Mouse (Mus musculus): Measurements from ENCODE around the gene Mup12. TPM values are rescaled to one million over a fixed set of nuclear protein-coding genes. Genes with fewer than 3 reads are reported as not detected.
"Not testable (repeated sequence)": the region's sequence is repeated elsewhere in the genome, so short reads cannot be mapped to it uniquely, and the experiment has no call there.

Gene Mup12
- not detected in 2 replicates for polyA plus RNA-seq (2014; fragmentation: Nextera tagmentation; extraction: Ambion mirVana)

- H3K4me1 ChIP-seq (ENCODE audit: control insufficient read depth, insufficient read depth, low read length); ATAC-seq (ENCODE audit: low read depth); H3K36me3 ChIP-seq (ENCODE audit: control insufficient read depth, insufficient read depth, low read length); DNase-seq (ENCODE audit: low spot score); H3K27ac ChIP-seq (replicated peaks; ENCODE audit: low read depth, low read length); H3K4me2 ChIP-seq (ENCODE audit: low read depth, low read length); H3K4me3 ChIP-seq (ENCODE audit: low read depth, low read length); H3K9me3 ChIP-seq (ENCODE audit: control insufficient read depth, low read length); H3K9ac ChIP-seq (ENCODE audit: low read depth, low read length); H3K27me3 ChIP-seq (replicated peaks; ENCODE audit: control insufficient read depth, insufficient read depth, low read length): not testable (repeated sequence)
- WGBS = 88% methylated on average over 3 of the region's 4 CpGs
Observed at GRCm38 (mm10) chr4:60741226-60741625, at the start of gene Mup12. Mup12 (minus strand) TSS chr4:60741326.

Other genes with a start within 250 kb of the Mup12 start
- gene Mup1, start 239.4 kb downstream of the Mup12 start, polyA plus RNA-seq (2014; fragmentation: Nextera tagmentation; extraction: Ambion mirVana) = not detected in 2 replicates
- gene Mup10, start 159.1 kb downstream of the Mup12 start, polyA plus RNA-seq (2014; fragmentation: Nextera tagmentation; extraction: Ambion mirVana) = not detected in 2 replicates
- gene Mup11, start 78.9 kb downstream of the Mup12 start, polyA plus RNA-seq (2014; fragmentation: Nextera tagmentation; extraction: Ambion mirVana) = not detected in 2 replicates
- 0.46 TPM in 1 of 2 replicates, not detected in the other for gene Mup22, start 80.1 kb upstream of the Mup12 start, polyA plus RNA-seq (2014; fragmentation: Nextera tagmentation; extraction: Ambion mirVana)